Comparison of ENCODE assay signal across 28 mouse cellular contexts in genomic region chrX:73496746-73497145, GRCm38 (mm10). TPM values are rescaled to one million over a fixed set of nuclear protein-coding genes. Genes with fewer than 3 reads are reported as not detected.
DNase-seq lines count a peak whose midpoint lies in the region; ATAC-seq and TF ChIP-seq lines count a peak whose summit lies in the region.
"Had no signal": no experiment of that assay in that cellular context is flagged by ENCODE, and none has a peak within 500 bp of the region (broad histone marks: within the 10 kb centered on the region; RNA-seq: fewer than 3 reads in every experiment).

No protein-coding gene starts in this region.

- no peaks in the 10 kb centered on the region for H3K9me3 ChIP-seq in heart, postnatal 0 days (replicated peaks; ENCODE audit: control insufficient read depth, low read length)
- H3K9me3 ChIP-seq in heart, embryonic 11.5 days (replicated peaks; ENCODE audit: control insufficient read depth, low read length): no peaks in the 10 kb centered on the region
- no peaks in the 10 kb centered on the region for H3K9me3 ChIP-seq in kidney, embryonic 15.5 days (replicated peaks)
- H3K9me3 ChIP-seq: embryonic facial prominence, embryonic 12.5 days; forebrain, embryonic 10.5 days; forebrain, embryonic 15.5 days; heart, embryonic 15.5 days; midbrain, embryonic 13.5 days; stomach, embryonic 15.5 days had no signal

- no peak overlapping the region for H3K27ac ChIP-seq in heart, postnatal 0 days (ENCODE audit: low read depth)
- no peak overlapping the region for H3K27ac ChIP-seq in heart, embryonic 11.5 days (ENCODE audit: low read depth, low read length)
- no peak overlapping the region for H3K27ac ChIP-seq in kidney, embryonic 15.5 days
- H3K27ac ChIP-seq: embryonic facial prominence, embryonic 12.5 days; forebrain, embryonic 10.5 days; forebrain, embryonic 15.5 days; heart, embryonic 15.5 days; liver, embryonic 14.5 days; macrophage; midbrain, embryonic 13.5 days; stomach, embryonic 15.5 days had no signal

- H3K27me3 ChIP-seq in heart, postnatal 0 days (ENCODE audit: control insufficient read depth, insufficient read depth, low read length): no peaks in the 10 kb centered on the region
- H3K27me3 ChIP-seq in heart, embryonic 11.5 days (ENCODE audit: control insufficient read depth, insufficient read depth, low read length): peaks cover 17% of the 10 kb centered on the region
- H3K27me3 ChIP-seq in kidney, embryonic 15.5 days: peaks cover 33% of the 10 kb centered on the region
- H3K27me3 ChIP-seq: forebrain, embryonic 15.5 days had no signal

- peak; percentile 47 for ATAC-seq in heart, postnatal 0 days (ENCODE audit: insufficient read depth, low read depth)
- no peak for ATAC-seq in heart, embryonic 11.5 days (replicated peaks; ENCODE audit: insufficient number of reproducible peaks, low FRiP score, low TSS enrichment)
- no peak for ATAC-seq in kidney, embryonic 15.5 days (replicated peaks; ENCODE audit: low FRiP score)
- ATAC-seq: forebrain, embryonic 15.5 days; hindbrain, embryonic 16.5 days; midbrain, embryonic 13.5 days; Patski had no signal

- no peak for TF ChIP-seq CTCF in heart, postnatal 0 days (IDR thresholded peaks at IDR 0.05; ENCODE audit: low read depth)

- WGBS in heart, postnatal 0 days: 47% methylated on average over 4 of the region's 4 CpGs
- 67% methylated on average over 4 of the region's 4 CpGs for WGBS in heart, embryonic 11.5 days (ENCODE audit: insufficient replicate concordance)
- WGBS in kidney, embryonic 15.5 days: 78% methylated on average over 4 of the region's 4 CpGs

- intact Hi-C loops in gastrocnemius, postnatal 36 days (cut with DNase I): no loop called here

- H3K4me3 ChIP-seq in heart, postnatal 0 days (ENCODE audit: low read depth, low read length): no peak overlapping the region
- H3K4me3 ChIP-seq in heart, embryonic 11.5 days (ENCODE audit: low read depth, low read length): no peak overlapping the region
- no peak overlapping the region for H3K4me3 ChIP-seq in kidney, embryonic 15.5 days (replicated peaks)
- H3K4me3 ChIP-seq: embryonic facial prominence, embryonic 12.5 days; forebrain, embryonic 10.5 days; forebrain, embryonic 15.5 days; heart, embryonic 15.5 days; midbrain, embryonic 13.5 days; stomach, embryonic 15.5 days had no signal

- TF ChIP-seq EP300 in heart, postnatal 0 days (IDR thresholded peaks at IDR 0.05; ENCODE audit: low read depth): no peak

- peak; percentile 12 to 26 for DNase-seq in cerebellum, postnatal 10 days
- DNase-seq in cerebellum, postnatal 25 days: no peak
- no peak for DNase-seq in heart, postnatal 0 days (ENCODE audit: low spot score)
- DNase-seq in gastrocnemius, adult 8-10 months (ENCODE audit: low spot score in 2 of 2): peak; percentile 34 to 75
- peak; percentile 32 to 50 for DNase-seq in gastrocnemius, postnatal 36 days
- DNase-seq in urinary bladder, adult 18-20 months (ENCODE audit: low spot score in 2 of 2): no peak
- DNase-seq: adrenal gland, postnatal 10 days; cerebellum, adult 11 months; cerebellum, postnatal 14 days; kidney, adult 8-10 months; kidney, postnatal 14 days; liver; lung, adult 2 months; lung, postnatal 10 days had no signal

- no peaks in the 10 kb centered on the region for H3K36me3 ChIP-seq in heart, postnatal 0 days (replicated peaks; ENCODE audit: control insufficient read depth, insufficient read depth, low read length)
- H3K36me3 ChIP-seq in heart, embryonic 11.5 days (ENCODE audit: control insufficient read depth, insufficient read depth, low read length): no peaks in the 10 kb centered on the region
- H3K36me3 ChIP-seq in kidney, embryonic 15.5 days: no peaks in the 10 kb centered on the region
- H3K36me3 ChIP-seq: embryonic facial prominence, embryonic 12.5 days; forebrain, embryonic 10.5 days; forebrain, embryonic 15.5 days; heart, embryonic 15.5 days; midbrain, embryonic 13.5 days; stomach, embryonic 15.5 days had no signal

- H3K9ac ChIP-seq in heart, postnatal 0 days (replicated peaks; ENCODE audit: low read depth, low read length): no peak overlapping the region
- H3K9ac ChIP-seq in heart, embryonic 11.5 days (ENCODE audit: low read depth, low read length): no peak overlapping the region
- H3K9ac ChIP-seq in kidney, embryonic 15.5 days: no peak overlapping the region
- H3K9ac ChIP-seq: embryonic facial prominence, embryonic 12.5 days; forebrain, embryonic 15.5 days; heart, embryonic 15.5 days; liver, embryonic 14.5 days; midbrain, embryonic 13.5 days; stomach, embryonic 15.5 days had no signal

- no peak overlapping the region for H3K4me2 ChIP-seq in heart, postnatal 0 days (ENCODE audit: low read depth, low read length)
- H3K4me2 ChIP-seq in heart, embryonic 11.5 days: no peak overlapping the region
- no peak overlapping the region for H3K4me2 ChIP-seq in kidney, embryonic 15.5 days
- H3K4me2 ChIP-seq: embryonic facial prominence, embryonic 12.5 days; forebrain, embryonic 15.5 days; heart, embryonic 15.5 days; midbrain, embryonic 13.5 days; stomach, embryonic 15.5 days had no signal

- H3K4me1 ChIP-seq in heart, postnatal 0 days (ENCODE audit: control insufficient read depth, insufficient read depth): no peaks in the 10 kb centered on the region
- H3K4me1 ChIP-seq in heart, embryonic 11.5 days (ENCODE audit: control insufficient read depth, insufficient read depth, low read length): no peaks in the 10 kb centered on the region
- no peaks in the 10 kb centered on the region for H3K4me1 ChIP-seq in kidney, embryonic 15.5 days
- H3K4me1 ChIP-seq: embryonic facial prominence, embryonic 12.5 days; forebrain, embryonic 10.5 days; forebrain, embryonic 15.5 days; heart, embryonic 15.5 days; midbrain, embryonic 13.5 days; stomach, embryonic 15.5 days had no signal

RNA-seq across cellular contexts. Expression of gene Atp2b3, which starts 6.1 kb away (rescaled TPM):
- total RNA-seq in heart, postnatal 0 days (2014; rRNA removed; ENCODE audit: low replicate concordance): 0.53 and 1.1 TPM in 2 replicates
- polyA plus RNA-seq in heart, postnatal 0 days (2015; fragmentation: Nextera tagmentation; extraction: Ambion mirVana): 0.14 and 0.20 TPM in 2 replicates
- 0.10 and 0.25 TPM in 2 replicates for polyA plus RNA-seq in heart, embryonic 11.5 days (2014; fragmentation: Nextera tagmentation; extraction: Ambion mirVana)
- 10 to 100 TPM; 10.7 to 14.4 (median 11.3) TPM for total RNA-seq in gastrocnemius, adult 8-10 months (2022)
- 10 to 100 TPM; 13.2 to 14.3 TPM for total RNA-seq in gastrocnemius, postnatal 36 days (2021)
- polyA plus RNA-seq in kidney, embryonic 15.5 days (2015; fragmentation: Nextera tagmentation; extraction: Ambion mirVana): 0.31 and 0.36 TPM in 2 replicates
- total RNA-seq: megakaryocyte-erythroid progenitor cell, adult 5-6 weeks; MEL had no signal
- polyA plus RNA-seq: liver, embryonic 14.5 days had no signal

RNA-seq across cellular contexts. Expression of gene Bgn, which starts 13.3 kb away (rescaled TPM):
- total RNA-seq in heart, postnatal 0 days (2014; rRNA removed; ENCODE audit: low replicate concordance): 198 and 304 TPM in 2 replicates
- polyA plus RNA-seq in heart, postnatal 0 days (2015; fragmentation: Nextera tagmentation; extraction: Ambion mirVana): 61.6 and 64.1 TPM in 2 replicates
- 59.2 and 68.0 TPM in 2 replicates for polyA plus RNA-seq in heart, embryonic 11.5 days (2014; fragmentation: Nextera tagmentation; extraction: Ambion mirVana)
- 10 to 100 TPM; 19.5 to 43.0 (median 27.5) TPM for total RNA-seq in gastrocnemius, adult 8-10 months (2022)
- total RNA-seq in gastrocnemius, postnatal 36 days (2021): 100 to 1,000 TPM in 1 of 2 experiments, 10 to 100 TPM in 1; 70.0 to 118 TPM
- polyA plus RNA-seq in kidney, embryonic 15.5 days (2015; fragmentation: Nextera tagmentation; extraction: Ambion mirVana): 90.8 and 96.4 TPM in 2 replicates
- total RNA-seq: MEL had no signal

RNA-seq across cellular contexts. Expression of gene Haus7, which starts 37.9 kb away (rescaled TPM):
- 15.6 and 23.2 TPM in 2 replicates for total RNA-seq in heart, postnatal 0 days (2014; rRNA removed; ENCODE audit: low replicate concordance)
- 33.3 and 34.7 TPM in 2 replicates for polyA plus RNA-seq in heart, postnatal 0 days (2015; fragmentation: Nextera tagmentation; extraction: Ambion mirVana)
- 72.7 and 82.8 TPM in 2 replicates for polyA plus RNA-seq in heart, embryonic 11.5 days (2014; fragmentation: Nextera tagmentation; extraction: Ambion mirVana)
- 10 to 100 TPM in 3 of 4 experiments, 1 to 10 TPM in 1; 9.3 to 13.2 (median 12.2) TPM for total RNA-seq in gastrocnemius, adult 8-10 months (2022)
- 10 to 100 TPM; 11.0 to 13.7 TPM for total RNA-seq in gastrocnemius, postnatal 36 days (2021)
- 66.0 and 71.5 TPM in 2 replicates for polyA plus RNA-seq in kidney, embryonic 15.5 days (2015; fragmentation: Nextera tagmentation; extraction: Ambion mirVana)

Comparison
In these comparisons a context has a peak if more than half of its experiments do, and no peak if none do; other contexts are left out.
1. DNase-seq: peak in cerebellum, postnatal 10 days (2 of 2), gastrocnemius, adult 8-10 months (2 of 2) and gastrocnemius, postnatal 36 days (2 of 2); none in cerebellum, postnatal 25 days (0 of 2), heart, postnatal 0 days (single experiment) and urinary bladder, adult 18-20 months (0 of 2).